Mouse (Mus musculus) brown adipose tissue, adult 24 weeks (tissue): Measurements from ENCODE around the gene Iqgap2. TPM values are rescaled to one million over a fixed set of nuclear protein-coding genes. Genes with fewer than 3 reads are reported as not detected.

Experiments used
- H3K27ac ChIP-seq: fragments of 200-500 bp; replicated peaks from 2 replicates; pipeline ENCODE4 v1.5.1; 2012; ENCODE audit warnings: low read depth, mild to moderate bottlenecking, low read length
- H3K4me1 ChIP-seq: fragments of 200-500 bp; 2 replicates; pipeline ENCODE4 v1.6.1; 2012; ENCODE audit warnings: low read length, mixed read lengths; ENCODE audit not compliant: control insufficient read depth, insufficient read depth, insufficient read length
- H3K4me3 ChIP-seq: fragments of 200-500 bp; 2 replicates; pipeline ENCODE4 v1.5.1; 2012; ENCODE audit warnings: low read depth, mild to moderate bottlenecking, low read length, moderate library complexity; ENCODE audit not compliant: insufficient read depth
- polyA plus RNA-seq: library from polyadenylated mRNA; stranded (reverse); fragments of >200 nt; gene quantifications from 2 replicates; pipeline ENCODE4 v1.2.4, GENCODE M21; 2012; ENCODE audit not compliant: missing spikeins, insufficient read depth, insufficient read length

Iqgap2 gene
- polyA plus RNA-seq, 1 experiment, result 2.7 TPM

- no peak overlapping the region for H3K27ac ChIP-seq
- peaks cover 2% of the 10 kb centered on the region; the same call in 1 of the 2 replicates for H3K4me1 ChIP-seq
- H3K4me3 ChIP-seq, result peak overlapping the region; percentile 68
Observed at GRCm38 (mm10) chr13:95891926-95892610, 346 bp upstream of the Iqgap2 start.

DNA sequence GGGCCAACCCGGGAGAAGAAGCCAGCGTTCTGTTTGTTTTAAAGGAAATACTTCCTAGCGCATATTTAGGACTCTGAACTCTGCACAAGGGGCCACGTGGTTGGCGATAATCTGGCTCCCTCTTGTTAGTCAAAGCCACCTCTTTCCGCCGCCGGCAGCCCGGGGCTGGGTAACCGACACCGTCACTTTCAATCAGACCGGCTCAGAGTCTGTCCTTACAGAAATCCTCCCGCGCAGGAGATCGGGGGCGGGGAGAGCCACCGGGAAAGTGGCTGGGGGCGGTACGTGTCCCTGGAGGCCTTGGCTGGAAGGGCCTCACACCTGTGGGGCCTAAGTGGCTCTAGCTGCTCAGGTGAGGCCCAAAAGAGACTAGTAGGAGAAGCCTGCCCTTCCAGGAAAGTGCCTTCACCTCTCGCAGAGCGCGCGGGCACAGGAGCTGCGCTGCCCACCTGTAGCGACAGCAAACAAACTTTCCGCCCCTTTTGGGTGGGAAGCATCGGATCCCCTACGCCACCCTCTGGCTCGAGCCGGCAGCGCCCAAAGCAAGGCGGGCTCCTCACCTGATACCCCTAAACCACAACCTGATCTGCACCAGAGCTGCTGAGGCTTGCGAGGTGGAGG is 761 bp downstream of the Iqgap2 start:
- H3K27ac ChIP-seq, result no peak overlapping the region
- peak overlapping the region; percentile 68 for H3K4me3 ChIP-seq
- peaks cover 2% of the 10 kb centered on the region; the same call in 1 of the 2 replicates for H3K4me1 ChIP-seq

DNA sequence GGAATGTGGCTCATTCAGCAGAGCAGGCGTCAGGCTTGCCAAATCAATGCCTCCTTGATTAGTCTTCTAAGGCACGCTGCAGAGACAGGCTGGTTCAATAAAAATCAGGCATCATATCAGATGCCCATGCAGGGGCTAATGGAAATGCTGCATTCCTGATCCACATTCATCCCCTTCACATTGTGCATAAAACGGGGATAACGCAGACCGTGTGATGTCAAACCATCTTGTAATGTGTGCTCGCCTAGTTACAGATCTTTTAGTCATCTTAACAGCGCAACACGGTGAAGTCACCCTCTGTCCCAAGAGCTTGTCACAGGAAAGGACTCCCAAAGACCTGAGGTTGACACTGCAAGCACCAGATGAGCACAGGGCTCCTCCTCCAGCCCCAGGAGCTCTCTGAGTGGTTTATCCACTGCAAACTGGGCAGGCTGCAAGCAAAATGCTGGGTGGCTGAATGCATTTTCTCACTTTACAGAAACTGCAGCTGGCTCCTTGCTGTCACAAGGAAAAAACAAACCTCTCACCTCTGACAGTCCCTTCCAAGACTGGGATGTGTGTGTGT is 1.7 kb downstream of the Iqgap2 start:
- H3K4me1 ChIP-seq, result peaks cover 2% of the 10 kb centered on the region; the same call in 1 of the 2 replicates
- no peak overlapping the region for H3K27ac ChIP-seq
- peak overlapping the region; percentile 68 for H3K4me3 ChIP-seq

GRCm38 (mm10) chr13:95889366-95889765 is 2.4 kb downstream of the Iqgap2 start:
- Histone ChIP-seq H3K4me1 (peaks cover 2% of the 10 kb centered on the region; the same call in 1 of the 2 replicates), H3K27ac (no peak overlapping the region)

GRCm38 (mm10) chr13:95888621-95889020 is 3.1 kb downstream of the Iqgap2 start:
- peaks cover 2% of the 10 kb centered on the region; the same call in 1 of the 2 replicates for H3K4me1 ChIP-seq
- H3K27ac ChIP-seq, result peak overlapping the region; percentile 64
- no peak overlapping the region for H3K4me3 ChIP-seq

More at GRCm38 (mm10) chr13:95889366-95889765, 2.4 kb downstream of the Iqgap2 start:
- no peak overlapping the region for H3K4me3 ChIP-seq

DNA sequence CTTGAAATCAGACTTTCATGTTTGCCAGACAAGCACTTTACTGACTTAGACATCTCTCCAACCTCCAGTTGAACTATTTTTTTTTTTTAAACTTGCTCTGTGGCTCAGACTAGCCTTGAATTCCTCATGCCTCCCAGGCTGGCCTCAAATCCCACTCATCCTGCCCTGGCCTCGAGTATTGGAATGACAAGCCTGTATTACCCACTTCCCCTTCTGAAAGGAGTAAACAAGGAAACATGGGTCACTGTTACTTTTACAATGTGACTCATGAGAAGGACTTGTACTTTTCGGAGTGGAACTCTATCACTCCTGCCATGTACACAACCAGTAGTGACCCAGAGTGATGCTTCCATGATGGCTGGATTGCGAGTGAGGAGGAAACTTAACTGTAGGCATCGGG is 3.6 kb downstream of the Iqgap2 start:
- H3K27ac ChIP-seq, result peak overlapping the region; percentile 64
- H3K4me1 ChIP-seq, result peaks cover 2% of the 10 kb centered on the region; the same call in 1 of the 2 replicates
- H3K4me3 ChIP-seq, result no peak overlapping the region

DNA sequence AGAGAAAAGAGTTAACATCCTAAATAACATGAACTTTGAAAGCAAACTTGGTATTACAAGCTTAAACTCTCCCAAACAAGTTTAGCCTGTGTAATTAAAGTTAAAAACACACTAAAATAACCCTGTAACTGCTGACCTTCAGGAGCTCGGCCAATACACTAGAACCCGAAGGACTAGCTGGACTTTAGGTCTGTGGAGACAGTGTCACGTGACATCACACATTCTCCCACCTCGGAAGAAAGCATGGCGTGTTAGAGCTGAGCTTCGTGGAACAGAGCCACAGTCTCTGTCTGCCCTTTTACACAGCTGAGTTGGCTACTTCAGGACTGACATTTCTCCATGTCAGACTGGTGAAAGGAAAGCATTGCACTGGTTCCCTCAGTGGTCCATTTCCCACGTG is 4.3 kb downstream of the Iqgap2 start:
- no peak overlapping the region for H3K27ac ChIP-seq
- H3K4me3 ChIP-seq, result no peak overlapping the region
- peaks cover 2% of the 10 kb centered on the region; the same call in 1 of the 2 replicates for H3K4me1 ChIP-seq

- Histone ChIP-seq H3K4me3 (no peak overlapping the region), H3K4me1 (no peaks in the 10 kb centered on the region), H3K27ac (no peak overlapping the region)
Observed at GRCm38 (mm10) chr13:95884455-95884854, 7.3 kb downstream of the Iqgap2 start.

- no peak overlapping the region for H3K27ac ChIP-seq
- no peaks in the 10 kb centered on the region for H3K4me1 ChIP-seq
- H3K4me3 ChIP-seq, result no peak overlapping the region
Observed at GRCm38 (mm10) chr13:95882001-95882400, 9.7 kb downstream of the Iqgap2 start.

DNA sequence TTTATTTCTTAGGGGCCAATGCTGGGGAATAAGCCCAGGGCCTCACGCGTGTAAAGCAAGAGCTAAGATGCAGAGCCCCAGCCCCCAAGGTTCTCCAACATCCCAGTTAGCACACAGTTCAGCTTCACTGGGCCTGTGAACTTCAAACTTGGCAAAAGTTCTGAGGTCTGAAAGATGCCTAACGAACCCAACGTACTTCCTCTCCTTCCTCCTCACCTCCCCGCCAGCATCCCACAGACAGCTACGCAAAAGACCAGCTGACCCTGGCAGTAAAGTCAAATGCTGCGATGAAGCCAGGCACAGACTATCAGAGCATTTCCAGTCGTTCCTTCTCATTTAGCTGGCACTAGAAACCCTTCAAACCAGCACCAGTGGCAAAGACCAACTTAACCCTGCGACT is 10.3 kb downstream of the Iqgap2 start:
- no peaks in the 10 kb centered on the region for H3K4me1 ChIP-seq
- no peak overlapping the region for H3K27ac ChIP-seq
- no peak overlapping the region for H3K4me3 ChIP-seq

- H3K4me1 ChIP-seq, result no peaks in the 10 kb centered on the region
- no peak overlapping the region for H3K4me3 ChIP-seq
- H3K27ac ChIP-seq, result no peak overlapping the region
Observed at GRCm38 (mm10) chr13:95880633-95881032, 11.1 kb downstream of the Iqgap2 start.

- H3K4me3 ChIP-seq, result no peak overlapping the region
- H3K27ac ChIP-seq, result no peak overlapping the region
Observed at GRCm38 (mm10) chr13:95871993-95872392, 19.7 kb downstream of the Iqgap2 start.

DNA sequence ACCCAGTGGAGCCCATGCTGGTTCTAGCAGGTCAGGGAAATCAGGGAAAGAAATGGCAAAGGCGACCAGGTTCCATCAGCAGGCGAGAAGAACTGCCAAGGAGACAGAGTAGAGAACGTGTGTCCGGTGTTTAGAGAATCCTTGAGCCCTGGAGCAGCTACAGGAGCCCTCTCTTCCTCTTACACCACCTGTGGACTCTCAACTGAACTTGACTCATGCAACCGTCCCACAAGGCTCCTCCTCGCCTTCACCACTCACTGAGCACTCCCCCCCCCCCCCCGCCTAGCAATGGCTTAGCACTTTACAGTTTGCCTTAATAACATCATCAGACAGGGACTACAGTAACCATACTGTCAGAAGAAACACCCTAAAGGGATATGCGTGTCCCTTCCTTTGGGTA is 21.1 kb downstream of the Iqgap2 start:
- Histone ChIP-seq H3K4me3 (no peak overlapping the region), H3K4me1 (no peaks in the 10 kb centered on the region), H3K27ac (no peak overlapping the region)

More at GRCm38 (mm10) chr13:95871993-95872392, 19.7 kb downstream of the Iqgap2 start:
- no peaks in the 10 kb centered on the region for H3K4me1 ChIP-seq

GRCm38 (mm10) chr13:95868896-95869540 is 22.7 kb downstream of the Iqgap2 start:
- Histone ChIP-seq H3K4me1 (no peaks in the 10 kb centered on the region), H3K27ac (no peak overlapping the region), H3K4me3 (no peak overlapping the region)

DNA sequence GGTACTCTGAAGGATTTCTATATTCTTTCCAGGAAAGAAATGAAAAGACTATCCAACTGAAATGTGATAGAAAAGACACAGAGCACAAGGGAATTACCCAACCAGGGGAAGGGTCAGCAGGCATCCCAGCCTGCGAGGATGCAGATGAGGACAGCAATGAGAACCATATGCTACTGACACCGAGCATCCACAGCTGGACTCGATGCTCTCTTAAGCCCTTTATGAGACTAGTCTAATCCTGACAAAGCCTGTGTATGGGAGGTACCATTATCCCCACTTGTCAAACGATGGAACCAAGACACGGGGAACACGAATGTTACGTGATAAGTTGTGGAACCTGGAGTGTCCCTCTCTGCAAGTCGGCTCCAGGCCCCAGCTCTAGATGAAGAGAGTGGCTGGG is 29.5 kb downstream of the Iqgap2 start:
- no peak overlapping the region for H3K27ac ChIP-seq
- H3K4me3 ChIP-seq, result no peak overlapping the region
- no peaks in the 10 kb centered on the region for H3K4me1 ChIP-seq
